Mouse (Mus musculus): ENCODE results near the gene Ubox5.
"Not testable (repeated sequence)": the region's sequence is repeated elsewhere in the genome, so short reads cannot be mapped to it uniquely, and the experiment has no call there.

The Ubox5 gene

GRCm38 (mm10) chr2:130629839-130630203 is at the start of gene Ubox5, which contains the start of gene Fastkd5:
Gene Ubox5 (minus strand): TSS chr2:130630038.
Gene Fastkd5 (minus strand): TSS chr2:130630027.
- peak; percentile 89 for DNase-seq (ENCODE audit: extremely low spot score)

GRCm38 (mm10) chr2:130679154-130679553 is 49.3 kb upstream of the Ubox5 start:
- DNase-seq (ENCODE audit: extremely low spot score): no peak

GRCm38 (mm10) chr2:130677211-130677610 is 47.4 kb upstream of the Ubox5 start:
- no peak for DNase-seq (ENCODE audit: extremely low spot score)

- DNase-seq (ENCODE audit: extremely low spot score): peak; percentile 86
Measured at GRCm38 (mm10) chr2:130667559-130667958, 37.7 kb upstream of the Ubox5 start, which contains the start of gene Itpa. Gene Itpa (plus strand): TSS chr2:130667610.

GRCm38 (mm10) chr2:130664102-130664701 is 34.4 kb upstream of the Ubox5 start, which contains the start of gene Ddrgk1:
Gene Ddrgk1 (minus strand): TSS chr2:130664659.
- DNase-seq (ENCODE audit: extremely low spot score): peak; percentile 93

- no peak for DNase-seq (ENCODE audit: extremely low spot score)
Measured at GRCm38 (mm10) chr2:130663342-130663741, 33.5 kb upstream of the Ubox5 start.

GRCm38 (mm10) chr2:130658530-130658929 is 28.7 kb upstream of the Ubox5 start:
- DNase-seq (ENCODE audit: extremely low spot score): no peak

- DNase-seq (ENCODE audit: extremely low spot score): no peak
Measured at GRCm38 (mm10) chr2:130657541-130657940, 27.7 kb upstream of the Ubox5 start.

GRCm38 (mm10) chr2:130656536-130656935 is 26.7 kb upstream of the Ubox5 start:
- DNase-seq (ENCODE audit: extremely low spot score): no peak

- DNase-seq (ENCODE audit: extremely low spot score): no peak
Measured at GRCm38 (mm10) chr2:130655660-130656339, 26.0 kb upstream of the Ubox5 start.

- no peak for DNase-seq (ENCODE audit: extremely low spot score)
Measured at GRCm38 (mm10) chr2:130653760-130654159, 23.9 kb upstream of the Ubox5 start.

GRCm38 (mm10) chr2:130653303-130653702 is 23.5 kb upstream of the Ubox5 start:
- DNase-seq (ENCODE audit: extremely low spot score): no peak

GRCm38 (mm10) chr2:130649028-130649427 is 19.2 kb upstream of the Ubox5 start:
- DNase-seq (ENCODE audit: extremely low spot score): not testable (repeated sequence)

- no peak for DNase-seq (ENCODE audit: extremely low spot score)
Measured at GRCm38 (mm10) chr2:130645198-130645597, 15.4 kb upstream of the Ubox5 start.

GRCm38 (mm10) chr2:130642684-130643369 is 13.0 kb upstream of the Ubox5 start, which contains the start of gene Lzts3:
Gene Lzts3 (minus strand): TSS chr2:130642803.
- DNase-seq (ENCODE audit: extremely low spot score): peak; percentile 93

GRCm38 (mm10) chr2:130642197-130642660 is 12.4 kb upstream of the Ubox5 start:
- no peak for DNase-seq (ENCODE audit: extremely low spot score)

- no peak for DNase-seq (ENCODE audit: extremely low spot score)
Measured at GRCm38 (mm10) chr2:130641351-130642025, 11.7 kb upstream of the Ubox5 start.

GRCm38 (mm10) chr2:130639276-130639675 is 9.4 kb upstream of the Ubox5 start:
- no peak for DNase-seq (ENCODE audit: extremely low spot score)

GRCm38 (mm10) chr2:130638101-130638611 is 8.3 kb upstream of the Ubox5 start:
- no peak for DNase-seq (ENCODE audit: extremely low spot score)

GRCm38 (mm10) chr2:130635847-130636246 is 6.0 kb upstream of the Ubox5 start:
- peak; percentile 19 for DNase-seq (ENCODE audit: extremely low spot score)

GRCm38 (mm10) chr2:130634739-130635411 is 5.0 kb upstream of the Ubox5 start:
- DNase-seq (ENCODE audit: extremely low spot score): peak; percentile 62
